Mouse (Mus musculus) neural tube, embryonic 11.5 days (tissue): ENCODE results near the gene Taok3. TPM values are rescaled to one million over a fixed set of nuclear protein-coding genes. Genes with fewer than 3 reads are reported as not detected.

Source experiments
- ATAC-seq: fragments of 200-750 bp; cut with Nextera tagmentation; 2 replicates; pipeline ENCODE4 v1.8.0; 2017; ENCODE audit warnings: moderate number of reproducible peaks, mild to moderate bottlenecking, moderate TSS enrichment, moderate library complexity; ENCODE audit not compliant: insufficient read depth, low FRiP score, low TSS enrichment
- DNase-seq: peaks from one replicate; pipeline ENCODE4 v3.0.0-alpha.2; 2015; ENCODE audit warnings: low spot score
- H3K27ac ChIP-seq: fragments of 300-500 bp; sonication (generic); 2 replicates; pipeline ENCODE4 v1.5.1; 2014; ENCODE audit warnings: low read depth, mild to moderate bottlenecking, low read length
- H3K27me3 ChIP-seq: fragments of 300-500 bp; sonication (generic); 2 replicates; pipeline ENCODE4 v1.6.1; 2014; ENCODE audit warnings: mild to moderate bottlenecking, low read length, mixed read lengths; ENCODE audit not compliant: control insufficient read depth, insufficient read depth
- H3K36me3 ChIP-seq: fragments of 300-500 bp; sonication (generic); 2 replicates; pipeline ENCODE4 v1.6.1; 2014; ENCODE audit warnings: mild to moderate bottlenecking, low read length, moderate library complexity, mixed read lengths; ENCODE audit not compliant: control insufficient read depth, insufficient read depth
- H3K4me1 ChIP-seq: fragments of 300-500 bp; sonication (generic); 2 replicates; pipeline ENCODE4 v1.6.1; 2014; ENCODE audit warnings: low read length, mixed read lengths; ENCODE audit not compliant: control insufficient read depth, insufficient read depth
- H3K4me2 ChIP-seq: fragments of 300-500 bp; sonication (generic); 2 replicates; pipeline ENCODE4 v1.6.1; 2014; ENCODE audit warnings: low read depth, mild to moderate bottlenecking, moderate library complexity
- H3K4me3 ChIP-seq: fragments of 300-500 bp; sonication (generic); 2 replicates; pipeline ENCODE4 v1.5.1; 2014; ENCODE audit warnings: low read depth, low read length
- H3K9ac ChIP-seq: fragments of 300-500 bp; sonication (generic); 2 replicates; pipeline ENCODE4 v1.6.1; 2014; ENCODE audit warnings: mild to moderate bottlenecking, low read length
- H3K9me3 ChIP-seq: fragments of 300-500 bp; sonication (generic); 2 replicates; pipeline ENCODE4 v1.6.1; 2016; ENCODE audit warnings: low read length; ENCODE audit not compliant: control insufficient read depth
- WGBS: fragments of 180-500 bp; shearing (Covaris S2); extraction: QIAGEN DNeasy Blood & Tissue Kit; methylation state at CpG from one replicate; pipeline ENCODE4 v1.1.7; 2014; 5-methylcytosine and 5-hydroxymethylcytosine counted together
- polyA plus RNA-seq: library from polyadenylated mRNA; unstranded; fragments of >200 nt; fragmentation: Nextera tagmentation; extraction: Ambion mirVana; gene quantifications from 2 replicates; pipeline ENCODE4 v1.2.1, GENCODE M21; 2014

Taok3 gene
- polyA plus RNA-seq, 1 experiment from 2014 or later, result 20.3 TPM

DNA sequence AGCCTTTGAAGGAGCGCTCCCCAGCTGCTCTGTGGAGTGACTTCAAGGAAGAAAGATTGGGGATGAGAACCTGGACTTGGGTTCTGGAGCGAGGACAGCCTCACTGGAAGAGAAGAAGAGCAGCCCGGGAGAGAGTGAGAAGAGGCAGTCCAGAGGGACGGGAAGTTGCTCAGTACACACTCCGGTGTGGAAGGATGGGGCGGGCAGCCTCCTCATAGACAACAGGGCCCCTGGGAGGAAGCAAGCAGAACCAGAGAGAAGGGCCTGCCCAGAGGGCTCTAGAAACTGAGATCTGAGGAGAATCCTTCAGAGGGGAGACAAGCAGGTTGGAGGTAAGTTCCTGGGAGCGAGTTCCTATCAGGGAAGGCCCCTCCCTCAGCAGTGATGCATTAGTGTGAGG is 20.4 kb downstream of the Taok3 start:
- no peak overlapping the region for H3K4me3 ChIP-seq
- H3K4me1 ChIP-seq, result peaks cover 2% of the 10 kb centered on the region
- ATAC-seq, result no peak
- H3K27ac ChIP-seq, result no peak overlapping the region
- no peaks in the 10 kb centered on the region for H3K27me3 ChIP-seq
- no peaks in the 10 kb centered on the region for H3K9me3 ChIP-seq
- H3K4me2 ChIP-seq, result no peak overlapping the region
- H3K9ac ChIP-seq, result no peak overlapping the region
- DNase-seq, result no peak
- H3K36me3 ChIP-seq, result no peaks in the 10 kb centered on the region
- 75% methylated on average over 7 of the region's 7 CpGs for WGBS

DNA sequence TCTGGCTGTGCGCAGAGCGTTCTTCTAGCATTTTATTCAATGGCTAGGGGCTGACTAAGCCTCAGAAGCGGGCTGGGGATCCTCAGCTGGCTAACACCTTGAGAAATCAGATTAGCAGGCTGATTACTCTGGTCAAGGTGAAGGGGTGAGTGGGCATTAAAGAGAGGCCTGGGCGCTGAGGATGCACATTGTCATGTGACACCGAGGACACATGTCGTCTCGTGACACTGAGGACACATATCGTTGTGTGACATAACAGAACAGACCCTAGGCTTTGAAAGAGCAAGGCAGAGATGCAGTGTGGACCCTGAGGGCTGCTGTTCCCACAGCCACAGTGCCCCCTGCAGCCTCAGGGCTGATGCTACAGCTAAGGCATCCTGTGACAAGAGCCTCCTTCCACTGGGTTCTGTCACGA is 23.8 kb downstream of the Taok3 start:
- Histone ChIP-seq H3K4me2 (no peak overlapping the region), H3K9ac (no peak overlapping the region), H3K27ac (no peak overlapping the region), H3K4me1 (no peaks in the 10 kb centered on the region), H3K4me3 (no peak overlapping the region), H3K36me3 (no peaks in the 10 kb centered on the region), H3K9me3 (no peaks in the 10 kb centered on the region), H3K27me3 (no peaks in the 10 kb centered on the region)
- no peak for ATAC-seq
- peak; percentile 43 for DNase-seq
- WGBS, result 67% methylated on average over 9 of the region's 9 CpGs

DNA sequence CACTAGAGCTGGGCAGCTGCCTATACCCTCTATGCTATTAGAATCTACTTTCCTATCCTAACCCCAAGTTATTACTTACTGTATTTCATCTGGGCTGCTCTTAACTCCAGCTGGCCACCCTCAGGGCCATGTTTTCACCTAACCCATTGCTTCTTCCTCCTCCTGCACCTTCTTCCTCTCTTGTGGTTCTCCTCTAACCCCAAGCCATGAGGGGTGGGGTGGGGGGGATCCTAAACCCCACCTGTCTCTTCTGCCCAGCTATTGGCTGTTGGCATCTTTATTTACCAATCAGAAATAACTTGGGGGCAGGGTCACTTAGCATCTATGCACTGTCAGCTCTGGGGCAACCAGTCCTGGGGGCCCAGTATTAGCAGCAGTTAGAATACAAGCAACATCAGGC is 26.2 kb downstream of the Taok3 start:
- Histone ChIP-seq H3K36me3 (no peaks in the 10 kb centered on the region), H3K4me2 (no peak overlapping the region), H3K27me3 (no peaks in the 10 kb centered on the region), H3K4me3 (no peak overlapping the region), H3K9me3 (no peaks in the 10 kb centered on the region), H3K9ac (no peak overlapping the region), H3K27ac (no peak overlapping the region), H3K4me1 (no peaks in the 10 kb centered on the region)
- no peak for ATAC-seq
- no peak for DNase-seq

DNA sequence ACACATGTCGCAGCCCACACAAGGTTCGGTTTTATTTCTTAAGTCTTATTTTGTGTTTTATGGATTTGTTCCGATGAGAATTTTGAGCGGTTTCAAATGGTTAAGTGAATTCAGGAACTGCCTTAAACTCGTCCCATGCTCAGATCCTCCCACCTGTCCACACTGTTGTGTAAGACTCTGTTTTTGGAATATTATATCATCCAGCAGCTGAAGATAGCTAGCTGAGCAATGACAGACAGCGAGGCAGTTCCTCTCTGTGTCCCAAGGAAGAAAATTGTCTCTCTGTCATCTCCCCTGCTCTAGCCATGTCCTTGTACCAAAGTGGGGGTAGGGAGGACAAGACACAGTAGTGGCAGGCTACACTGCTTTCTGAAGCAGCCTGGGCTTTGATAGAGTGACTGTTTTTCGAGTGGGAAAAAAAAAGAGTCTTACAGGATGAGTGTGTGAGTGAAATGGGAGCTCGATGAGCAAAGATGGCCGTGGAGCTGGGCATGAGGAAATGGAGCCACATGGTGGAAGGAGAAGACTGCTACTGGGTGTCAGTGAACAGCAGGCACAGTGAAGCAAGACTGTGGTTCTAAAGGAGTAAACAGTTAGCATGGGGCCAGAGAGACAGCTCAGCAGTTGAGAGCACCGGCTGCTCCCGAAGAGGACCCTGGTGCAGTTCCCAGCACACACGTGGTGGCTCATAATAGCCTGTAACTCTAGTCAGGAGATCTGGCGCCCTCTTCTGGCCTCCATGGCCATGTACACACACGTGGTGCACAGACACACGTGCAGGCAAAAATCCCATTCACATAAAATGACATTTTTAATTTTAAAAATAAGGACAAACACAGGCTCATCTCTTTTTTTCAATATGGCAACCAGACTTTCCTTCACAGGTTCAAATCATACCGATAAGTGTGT is 27.5 kb downstream of the Taok3 start:
- H3K9ac ChIP-seq, result no peak overlapping the region
- no peak overlapping the region for H3K4me3 ChIP-seq
- ATAC-seq (no peak), DNase-seq (no peak)
- H3K9me3 ChIP-seq, result no peaks in the 10 kb centered on the region
- H3K27ac ChIP-seq, result no peak overlapping the region
- no peaks in the 10 kb centered on the region for H3K4me1 ChIP-seq
- H3K27me3 ChIP-seq, result no peaks in the 10 kb centered on the region
- no peak overlapping the region for H3K4me2 ChIP-seq
- WGBS, result 92% methylated on average over 16 of the region's 16 CpGs
- H3K36me3 ChIP-seq, result no peaks in the 10 kb centered on the region

DNA sequence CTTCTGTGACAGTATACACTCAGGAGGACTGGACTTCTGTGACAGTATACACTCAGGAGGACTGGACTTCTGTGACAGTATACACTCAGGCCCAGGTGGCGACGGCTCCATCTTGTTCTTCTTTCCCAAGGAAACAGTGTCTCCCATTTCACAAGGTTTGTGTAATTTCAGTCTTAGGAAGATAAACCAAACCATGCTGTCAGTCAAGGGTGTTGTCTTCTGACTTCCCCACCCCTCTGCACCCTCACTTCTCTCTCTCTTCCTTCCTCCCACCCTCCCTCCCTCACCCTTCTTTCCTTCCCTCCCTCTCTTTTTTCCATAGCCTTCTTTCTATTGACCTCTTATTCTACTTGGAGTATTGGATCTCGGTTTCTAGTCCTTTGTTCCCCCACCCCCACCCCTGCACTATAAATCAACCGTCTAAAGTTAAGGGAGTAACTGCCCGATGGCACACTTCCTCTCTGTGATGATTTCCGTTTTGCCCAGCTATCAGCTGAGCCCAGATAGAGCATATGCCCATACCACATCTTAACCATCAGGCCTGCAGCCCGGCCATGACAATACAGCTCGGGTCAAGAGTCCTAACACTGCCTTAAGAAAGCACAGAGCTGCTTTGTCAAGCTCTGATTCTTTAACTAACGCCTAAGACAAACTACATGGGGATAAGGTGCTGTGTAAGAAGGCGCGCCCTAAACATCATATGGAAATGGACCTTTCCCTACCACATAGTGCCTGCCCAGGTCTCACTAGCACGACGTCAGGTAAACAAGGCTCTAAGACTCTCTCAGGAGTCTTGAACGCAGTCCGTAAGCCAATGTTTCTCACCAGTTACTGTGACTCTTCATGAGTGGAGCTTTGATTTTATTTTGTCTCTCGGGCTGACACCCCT is 29.4 kb downstream of the Taok3 start:
- Histone ChIP-seq H3K27ac (no peak overlapping the region), H3K9me3 (no peaks in the 10 kb centered on the region), H3K9ac (no peak overlapping the region), H3K27me3 (no peaks in the 10 kb centered on the region), H3K4me2 (no peak overlapping the region), H3K4me3 (no peak overlapping the region), H3K4me1 (no peaks in the 10 kb centered on the region), H3K36me3 (no peaks in the 10 kb centered on the region)
- ATAC-seq (no peak), DNase-seq (no peak)
- 75% methylated on average over 16 of the region's 16 CpGs for WGBS

DNA sequence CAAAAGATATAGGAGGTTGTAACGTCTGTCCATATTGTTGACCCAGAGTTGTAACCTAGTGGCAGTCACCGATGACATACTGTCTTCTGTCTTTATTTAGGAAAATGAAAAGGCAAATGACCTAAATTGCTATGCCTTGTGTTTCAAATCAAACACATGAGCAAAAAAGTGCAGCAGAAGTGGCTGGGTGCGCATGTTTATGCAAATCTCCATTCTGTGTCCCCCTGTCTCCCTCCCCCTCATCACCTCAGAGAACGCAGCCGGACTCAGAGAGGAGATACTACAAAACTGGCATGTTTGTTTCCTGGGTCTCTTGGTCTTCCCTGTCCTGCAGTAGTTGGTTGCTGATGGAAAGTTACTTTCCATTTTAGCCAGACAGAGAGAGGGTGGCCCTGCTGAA is 30.1 kb downstream of the Taok3 start:
- 83% methylated on average over 5 of the region's 5 CpGs for WGBS
- ATAC-seq (no peak), DNase-seq (no peak)
- H3K27me3 ChIP-seq, result no peaks in the 10 kb centered on the region
- no peak overlapping the region for H3K27ac ChIP-seq
- no peak overlapping the region for H3K4me3 ChIP-seq
- no peak overlapping the region for H3K4me2 ChIP-seq
- no peaks in the 10 kb centered on the region for H3K9me3 ChIP-seq
- H3K9ac ChIP-seq, result no peak overlapping the region
- no peaks in the 10 kb centered on the region for H3K4me1 ChIP-seq
- no peaks in the 10 kb centered on the region for H3K36me3 ChIP-seq

DNA sequence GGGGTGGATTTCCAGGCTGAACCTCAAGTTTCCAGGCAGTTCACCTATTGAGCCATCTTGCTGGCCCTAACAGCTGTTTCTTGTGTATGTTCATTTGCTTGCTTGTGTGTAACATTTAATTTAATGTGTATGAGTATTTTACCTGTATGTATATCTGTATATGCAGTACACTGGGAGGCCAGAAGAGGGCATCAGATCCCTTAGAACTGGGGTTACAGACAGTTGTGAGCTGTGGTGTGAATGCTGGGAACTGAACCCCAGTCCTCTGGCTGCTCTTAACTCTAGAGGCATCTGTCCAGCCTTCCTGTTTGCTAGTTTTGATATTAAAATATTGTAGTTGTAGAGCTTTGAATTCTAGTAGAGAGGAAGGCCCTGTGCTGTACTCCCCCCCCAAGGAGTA is 33.0 kb downstream of the Taok3 start:
- Histone ChIP-seq H3K4me3 (no peak overlapping the region), H3K9me3 (no peaks in the 10 kb centered on the region), H3K27ac (no peak overlapping the region), H3K4me2 (no peak overlapping the region), H3K4me1 (no peaks in the 10 kb centered on the region), H3K36me3 (no peaks in the 10 kb centered on the region), H3K27me3 (no peaks in the 10 kb centered on the region), H3K9ac (no peak overlapping the region)
- ATAC-seq (no peak), DNase-seq (no peak)

DNA sequence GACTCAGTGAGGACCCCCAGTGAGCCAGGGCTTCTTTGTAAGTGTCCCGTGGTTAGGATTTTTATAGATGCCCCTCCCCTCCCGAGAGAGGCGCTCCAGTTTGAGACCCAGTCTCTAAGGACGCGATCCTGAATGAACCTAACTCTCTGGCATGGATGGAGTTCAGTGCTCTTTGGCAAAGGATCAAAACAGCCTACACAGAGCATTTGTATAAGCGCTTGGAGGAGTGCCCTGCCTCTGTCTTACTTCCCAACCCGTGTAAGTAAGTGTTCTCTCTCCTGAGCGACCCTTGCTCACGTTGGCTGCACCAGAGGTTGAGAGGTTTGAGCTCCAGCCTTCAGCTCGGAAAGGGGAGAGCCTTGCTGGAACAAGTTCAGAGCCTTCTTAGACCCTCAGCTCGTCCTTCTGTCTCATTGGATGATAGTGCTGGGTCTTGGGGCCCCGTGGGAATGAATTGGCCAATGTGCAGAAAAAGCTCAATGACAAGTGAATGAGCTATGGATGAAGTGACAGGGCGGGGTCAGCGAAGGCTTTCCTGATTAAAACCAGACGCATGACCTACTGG is 33.7 kb downstream of the Taok3 start:
- H3K27me3 ChIP-seq, result no peaks in the 10 kb centered on the region
- H3K36me3 ChIP-seq, result no peaks in the 10 kb centered on the region
- DNase-seq, result no peak
- H3K9me3 ChIP-seq, result no peaks in the 10 kb centered on the region
- no peak for ATAC-seq
- H3K27ac ChIP-seq, result no peak overlapping the region
- 79% methylated on average over 15 of the region's 15 CpGs for WGBS
- no peak overlapping the region for H3K4me3 ChIP-seq
- no peak overlapping the region for H3K4me2 ChIP-seq
- no peaks in the 10 kb centered on the region for H3K4me1 ChIP-seq
- no peak overlapping the region for H3K9ac ChIP-seq
